14 mouse cellular contexts compared by ENCODE assay signal in genomic region chr16:5374818-5375605, GRCm38 (mm10).
DNase-seq lines count a peak whose midpoint lies in the region; ATAC-seq and TF ChIP-seq lines count a peak whose summit lies in the region.
"Had no signal": no experiment of that assay in that cellular context is flagged by ENCODE, and none has a peak within 500 bp of the region (broad histone marks: within the 10 kb centered on the region; RNA-seq: fewer than 3 reads in every experiment).

No protein-coding gene starts in this region.

- TF ChIP-seq CTCF in kidney, postnatal 0 days (IDR thresholded peaks at IDR 0.05; ENCODE audit: low read depth) = no peak

- peak; percentile 89 for ATAC-seq in common myeloid progenitor, adult 5-6 weeks (replicated peaks; ENCODE audit: low read depth, poor library complexity, severe bottlenecking)
- no peak for ATAC-seq in kidney, postnatal 0 days (replicated peaks; ENCODE audit: low FRiP score, low read depth)

- no peaks in the 10 kb centered on the region for H3K27me3 ChIP-seq in kidney, postnatal 0 days (ENCODE audit: insufficient read depth, low read length)
- H3K27me3 ChIP-seq: embryonic facial prominence, embryonic 12.5 days; forebrain, embryonic 12.5 days had no signal

- H3K27ac ChIP-seq in kidney, postnatal 0 days = peak overlapping the region; percentile 47; the same call in 1 of the 2 replicates
- H3K27ac ChIP-seq: embryonic facial prominence, embryonic 12.5 days; forebrain, embryonic 12.5 days had no signal

- no peak overlapping the region for H3K4me2 ChIP-seq in kidney, postnatal 0 days (ENCODE audit: low read length)
- H3K4me2 ChIP-seq: embryonic facial prominence, embryonic 12.5 days; forebrain, embryonic 12.5 days had no signal

- WGBS in kidney, postnatal 0 days = 36% methylated on average over 6 of the region's 6 CpGs

- H3K9me3 ChIP-seq in kidney, postnatal 0 days (replicated peaks; ENCODE audit: low read length) = no peaks in the 10 kb centered on the region
- H3K9me3 ChIP-seq: embryonic facial prominence, embryonic 12.5 days; forebrain, embryonic 12.5 days had no signal

- intact Hi-C loops in gastrocnemius, postnatal 14 days (cut with DNase I; ENCODE audit: low total_unique reads) = no loop called here
- intact Hi-C loops in gastrocnemius, postnatal 36 days (cut with DNase I) = no loop called here

- no peak overlapping the region for H3K9ac ChIP-seq in kidney, postnatal 0 days (ENCODE audit: low read depth, low read length)
- H3K9ac ChIP-seq: embryonic facial prominence, embryonic 12.5 days; forebrain, embryonic 12.5 days had no signal

- DNase-seq in gastrocnemius, postnatal 25 days = peak; percentile 17
- no peak for DNase-seq in gastrocnemius, postnatal 14 days
- DNase-seq in 416B (ENCODE audit: low read depth) = peak; percentile 28
- DNase-seq in kidney, postnatal 0 days (ENCODE audit: low spot score) = peak; percentile 40
- DNase-seq in urinary bladder, adult 18-20 months (ENCODE audit: low spot score in 2 of 2) = no peak
- no peak for DNase-seq in gastrocnemius, postnatal 36 days
- no peak for DNase-seq in neural tube, embryonic 10.5 days (ENCODE audit: extremely low spot score, low spot score)
- DNase-seq: cerebellum, adult 18-20 months; gastrocnemius, postnatal 10 days; lung, postnatal 14 days; thymus, adult 18-20 months had no signal

- H3K4me3 ChIP-seq in kidney, postnatal 0 days (replicated peaks; ENCODE audit: low read depth, low read length) = no peak overlapping the region
- H3K4me3 ChIP-seq: embryonic facial prominence, embryonic 12.5 days; forebrain, embryonic 12.5 days had no signal

- no peaks in the 10 kb centered on the region for H3K4me1 ChIP-seq in kidney, postnatal 0 days (replicated peaks; ENCODE audit: insufficient read depth, low read length)
- H3K4me1 ChIP-seq: forebrain, embryonic 12.5 days had no signal

- H3K36me3 ChIP-seq in kidney, postnatal 0 days (ENCODE audit: insufficient read depth, low read length) = no peaks in the 10 kb centered on the region
- H3K36me3 ChIP-seq: embryonic facial prominence, embryonic 12.5 days; forebrain, embryonic 12.5 days had no signal

Comparison
In these comparisons a context has a peak if more than half of its experiments do, and no peak if none do; other contexts are left out.
1. DNase-seq: peak in gastrocnemius, postnatal 25 days (single experiment), 416B (single experiment) and kidney, postnatal 0 days (single experiment); none in gastrocnemius, postnatal 14 days (single experiment), urinary bladder, adult 18-20 months (0 of 2), gastrocnemius, postnatal 36 days (0 of 2) and neural tube, embryonic 10.5 days (single experiment).